Mouse (Mus musculus): ENCODE results near the gene Olfr1419. TPM values are rescaled to one million over a fixed set of nuclear protein-coding genes. Genes with fewer than 3 reads are reported as not detected.
"Not testable (repeated sequence)": the region's sequence is repeated elsewhere in the genome, so short reads cannot be mapped to it uniquely, and the experiment has no call there.

Olfr1419 gene
- total RNA-seq (2017) = not detected in 2 replicates

DNA sequence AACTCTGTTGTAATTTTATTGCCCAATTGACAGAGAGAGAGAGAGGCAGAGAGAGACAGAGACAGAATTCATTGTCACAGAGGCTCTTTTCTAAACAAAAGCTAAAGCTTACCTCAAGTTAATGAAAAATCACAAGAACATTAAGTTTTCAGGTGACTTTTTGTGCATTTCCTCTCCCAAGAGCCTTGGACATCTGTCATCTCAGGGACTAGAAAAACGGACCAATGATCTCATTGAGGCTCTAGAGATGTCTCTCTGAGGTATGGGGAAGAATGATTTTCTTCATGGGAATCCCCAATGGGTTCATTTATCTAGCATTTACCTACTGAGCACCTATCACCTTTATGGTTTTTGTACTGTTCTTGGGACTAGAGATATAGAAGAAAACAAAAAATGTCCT, at the start of gene Olfr1419:
Gene Olfr1419, minus strand, starts transcription at position 101 of the 400 bp plus-strand sequence.
- ATAC-seq (ENCODE audit: extremely low read depth, insufficient number of reproducible peaks, low FRiP score, poor library complexity, severe bottlenecking) = no peak

DNA sequence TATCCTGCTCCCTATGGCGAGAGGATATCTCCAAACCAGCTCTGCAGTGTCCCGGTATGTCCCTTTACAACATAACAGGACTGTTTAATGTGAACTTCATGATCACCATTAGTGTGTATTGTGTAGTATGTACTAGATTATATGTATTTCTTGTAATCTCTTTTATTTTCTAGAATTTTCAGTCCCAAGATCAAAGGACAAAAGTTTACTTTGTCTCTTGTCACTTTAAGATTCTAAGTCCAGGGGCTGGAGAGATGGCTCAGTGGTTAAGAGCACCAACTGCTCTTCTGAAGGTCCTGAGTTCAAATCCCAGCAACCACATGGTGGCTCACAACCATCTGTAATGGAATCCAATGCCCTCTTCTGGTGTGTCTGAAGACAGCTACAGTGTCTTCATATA, 47.6 kb upstream of the Olfr1419 start:
- ATAC-seq (ENCODE audit: extremely low read depth, insufficient number of reproducible peaks, low FRiP score, poor library complexity, severe bottlenecking) = not testable (repeated sequence)

DNA sequence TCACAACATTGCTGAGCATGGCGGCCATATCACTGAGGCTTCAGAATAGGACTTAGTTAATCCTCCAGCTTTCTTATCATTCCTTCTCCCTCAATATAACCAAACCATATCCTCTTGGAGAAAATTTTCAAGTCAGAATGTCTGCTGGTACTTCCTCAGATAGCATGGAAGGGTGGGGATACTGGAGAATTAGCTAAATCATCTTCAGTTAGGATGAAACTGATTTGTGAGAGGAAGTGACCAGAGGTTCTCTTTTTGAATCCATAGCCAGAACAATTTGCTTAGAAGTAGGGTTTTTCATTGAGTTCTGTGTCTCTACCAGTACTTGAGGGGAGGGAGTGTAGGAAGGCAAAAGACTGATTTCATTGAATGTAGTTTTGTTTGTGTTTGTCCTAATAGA, 47.2 kb upstream of the Olfr1419 start:
- no peak for ATAC-seq (ENCODE audit: extremely low read depth, insufficient number of reproducible peaks, low FRiP score, poor library complexity, severe bottlenecking)

DNA sequence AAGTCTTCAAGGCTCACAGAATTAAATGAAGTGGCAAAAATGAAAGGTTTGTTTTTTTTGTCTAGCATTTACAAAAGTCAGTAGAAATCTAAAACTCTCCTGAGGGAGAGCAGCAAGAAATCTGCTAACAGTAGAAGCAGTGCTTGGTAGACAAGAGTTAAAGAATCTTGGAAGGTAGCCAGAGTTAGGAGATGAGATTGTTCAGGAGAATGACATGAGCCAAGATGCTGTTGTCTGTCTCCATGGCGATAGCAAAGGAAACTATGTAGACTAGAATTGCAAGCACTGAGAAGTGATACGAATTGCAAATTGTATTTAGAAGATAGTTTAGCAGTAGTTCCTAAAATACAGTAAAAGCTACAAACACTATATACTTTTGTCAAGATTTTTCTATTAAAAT, 40.9 kb upstream of the Olfr1419 start:
- ATAC-seq (ENCODE audit: extremely low read depth, insufficient number of reproducible peaks, low FRiP score, poor library complexity, severe bottlenecking) = no peak

DNA sequence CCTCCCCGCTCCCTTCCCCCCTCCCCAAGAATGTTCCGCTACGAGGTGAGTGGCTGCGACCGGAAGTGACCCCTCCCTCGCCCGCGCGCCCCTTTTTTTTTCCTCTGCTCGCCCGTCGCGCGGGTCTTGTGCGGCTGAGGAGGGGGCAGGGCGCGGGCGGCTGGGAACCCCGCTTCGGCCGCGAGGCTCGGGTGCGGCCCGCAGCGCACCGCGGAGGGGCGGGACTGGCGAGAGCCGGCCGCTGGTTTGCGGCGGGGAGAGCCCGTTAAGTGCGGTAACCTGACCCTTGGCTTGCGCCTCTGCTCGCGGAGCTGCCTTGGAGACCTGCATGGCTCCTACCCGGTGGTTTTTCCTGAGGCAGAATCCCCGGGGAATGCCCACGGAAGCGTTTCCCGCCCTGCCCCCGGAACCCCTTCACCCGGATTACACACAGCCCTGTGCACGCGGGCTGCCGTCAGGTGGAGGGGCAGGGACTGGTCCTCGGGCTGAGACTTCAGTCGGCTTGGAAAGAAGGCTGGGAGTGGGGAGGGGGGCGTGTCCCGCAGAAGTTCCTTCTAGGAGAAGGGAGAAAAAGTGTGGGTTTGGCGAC, 37.7 kb upstream of the Olfr1419 start:
- no peak for ATAC-seq (ENCODE audit: extremely low read depth, insufficient number of reproducible peaks, low FRiP score, poor library complexity, severe bottlenecking)

DNA sequence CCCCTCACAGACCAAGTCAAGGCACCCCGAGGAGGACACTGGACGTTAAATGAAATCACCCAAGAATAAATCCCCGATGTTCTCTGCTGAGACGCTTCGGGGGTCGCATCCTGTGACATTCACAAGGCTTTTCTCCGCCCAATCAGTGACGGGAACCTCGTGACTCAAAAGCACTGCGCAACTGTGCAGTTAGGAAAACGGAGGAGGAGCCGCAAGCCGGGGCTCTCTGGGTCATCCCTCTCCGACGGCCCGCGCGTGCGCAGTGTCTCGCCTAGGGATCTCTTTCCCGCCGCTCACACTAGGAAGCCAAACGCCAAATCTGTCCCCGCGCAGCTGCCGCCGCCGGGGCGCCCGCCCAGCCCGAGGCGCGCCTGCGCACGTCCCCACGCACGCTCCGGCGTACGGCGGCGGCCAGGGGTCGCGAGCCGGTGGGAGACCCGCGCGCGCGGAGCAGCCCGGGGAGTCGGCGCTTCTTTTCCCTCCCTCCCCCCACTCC, 37.2 kb upstream of the Olfr1419 start, which contains the start of gene Patl1:
Gene Patl1, plus strand, starts transcription at position 363 of the 496 bp plus-strand sequence.
- peak; percentile 95 for ATAC-seq (ENCODE audit: extremely low read depth, insufficient number of reproducible peaks, low FRiP score, poor library complexity, severe bottlenecking)

DNA sequence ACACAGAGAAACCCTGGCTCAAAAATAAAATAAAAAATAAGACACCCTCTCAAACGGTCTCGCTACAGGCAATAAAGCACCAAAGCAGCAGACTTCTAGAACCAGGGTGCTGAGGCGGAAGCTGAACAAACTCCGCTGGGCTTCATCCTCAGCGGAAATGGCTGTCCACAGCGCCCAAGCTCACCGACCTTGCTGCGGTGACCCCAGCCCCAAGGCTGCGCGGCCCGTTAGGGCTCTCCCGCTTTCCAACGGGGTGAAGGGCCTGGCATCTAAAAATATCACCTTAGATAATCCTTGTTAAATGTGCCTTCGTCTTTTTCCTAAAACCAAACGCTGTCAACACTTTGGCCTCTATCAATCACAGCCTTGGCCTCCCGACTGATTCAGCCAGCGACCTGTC, 36.7 kb upstream of the Olfr1419 start:
- no peak for ATAC-seq (ENCODE audit: extremely low read depth, insufficient number of reproducible peaks, low FRiP score, poor library complexity, severe bottlenecking)

DNA sequence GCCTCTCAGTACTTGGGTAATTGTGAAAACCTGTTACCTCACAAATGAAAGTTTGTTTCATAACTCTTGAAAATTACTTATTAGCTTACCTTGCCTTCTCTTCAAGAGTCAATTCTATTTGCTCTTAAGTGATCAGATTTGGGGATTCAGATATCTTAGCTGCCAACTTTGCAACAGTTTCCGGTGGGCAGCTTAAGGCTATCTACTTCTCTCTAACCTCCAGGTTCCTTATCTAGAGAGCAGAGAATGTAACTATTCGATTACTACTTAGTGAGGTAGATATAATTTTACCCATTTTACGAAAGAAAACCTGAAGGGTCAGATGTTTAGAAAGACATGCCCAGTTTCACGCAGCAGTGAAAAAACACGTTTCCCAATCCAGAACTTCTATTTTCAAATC, 36.1 kb upstream of the Olfr1419 start:
- ATAC-seq (ENCODE audit: extremely low read depth, insufficient number of reproducible peaks, low FRiP score, poor library complexity, severe bottlenecking) = no peak

DNA sequence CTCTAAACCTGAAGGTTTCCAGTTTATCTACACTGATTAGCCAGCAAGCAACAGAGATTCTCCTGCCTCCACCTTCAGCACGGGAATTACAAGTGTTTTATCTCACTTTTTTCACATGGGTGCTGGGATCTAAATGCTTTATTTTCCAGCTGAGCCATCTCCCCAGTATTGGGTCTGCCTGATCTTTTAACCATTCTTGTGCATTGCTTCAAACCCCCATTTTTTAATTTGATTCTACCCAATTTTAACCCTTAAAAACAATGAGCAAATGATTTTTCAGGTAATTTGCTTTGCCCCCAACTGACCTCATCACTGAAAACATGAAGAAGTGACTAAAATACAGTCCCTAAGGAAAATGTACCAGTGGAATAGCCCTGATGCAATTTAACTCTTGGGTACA, 11.4 kb upstream of the Olfr1419 start, which contains the start of gene Olfr1420:
Gene Olfr1420, plus strand, starts transcription at position 301 of the 400 bp plus-strand sequence.
- no peak for ATAC-seq (ENCODE audit: extremely low read depth, insufficient number of reproducible peaks, low FRiP score, poor library complexity, severe bottlenecking)

DNA sequence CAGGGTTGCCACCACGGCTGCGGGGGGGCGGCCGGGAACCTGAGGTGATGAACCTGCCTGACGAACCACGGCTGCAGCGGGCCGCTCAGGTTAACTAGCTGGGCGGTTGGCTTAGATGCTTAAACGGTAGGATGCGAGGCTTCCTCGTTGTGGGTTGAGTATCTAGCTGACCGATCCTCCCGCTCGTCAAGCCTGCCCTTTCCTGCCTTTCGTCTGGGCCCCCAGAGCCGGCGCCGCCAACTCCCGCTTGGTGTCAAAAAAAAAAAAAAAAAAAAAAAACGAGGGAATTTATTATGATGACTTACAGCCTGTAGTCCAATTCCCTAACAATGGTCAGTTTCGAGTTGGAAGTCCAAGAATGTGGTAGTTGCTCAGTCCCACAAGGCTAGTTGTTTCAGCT, 3.5 kb upstream of the Olfr1419 start:
- ATAC-seq (ENCODE audit: extremely low read depth, insufficient number of reproducible peaks, low FRiP score, poor library complexity, severe bottlenecking) = not testable (repeated sequence)

DNA sequence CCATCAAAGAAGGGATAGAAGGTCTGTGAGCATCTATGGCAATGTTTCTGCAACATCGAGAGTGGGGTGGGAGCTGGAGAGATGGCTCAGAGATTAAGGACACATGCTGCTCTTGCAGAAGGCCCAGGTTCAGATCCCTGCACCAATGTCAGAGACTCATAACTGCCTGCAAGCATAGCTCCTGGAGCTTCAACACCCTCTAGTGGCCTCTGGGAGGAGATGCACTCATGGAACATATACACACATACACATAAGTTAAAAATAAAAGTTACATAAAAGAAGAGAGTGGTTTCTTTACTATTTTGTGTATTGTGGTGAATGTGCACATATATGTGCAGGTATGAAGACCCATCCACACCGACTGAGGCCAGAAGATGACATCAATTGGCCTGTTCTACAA, 7.1 kb downstream of the Olfr1419 start:
- no peak for ATAC-seq (ENCODE audit: extremely low read depth, insufficient number of reproducible peaks, low FRiP score, poor library complexity, severe bottlenecking)

DNA sequence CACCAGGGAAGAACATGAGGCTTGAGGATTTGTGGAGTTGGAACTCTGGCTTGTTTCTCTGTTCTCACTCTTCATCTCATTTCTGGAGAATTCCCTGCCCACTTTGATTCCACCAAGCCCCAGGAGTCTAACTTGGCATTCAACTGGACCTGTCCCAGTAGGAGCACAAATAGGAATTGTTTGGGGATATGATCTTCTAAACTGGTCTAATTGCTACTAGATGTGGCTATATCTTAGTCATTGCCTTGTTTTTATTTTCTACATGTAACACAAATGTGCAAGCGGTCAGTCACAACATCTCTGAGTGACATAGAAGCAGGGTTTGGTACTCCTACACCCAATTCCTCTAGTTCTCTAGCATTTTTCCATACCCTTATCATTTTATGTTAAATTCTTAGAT, 13.9 kb downstream of the Olfr1419 start, which contains the start of gene Olfr1418:
Gene Olfr1418, minus strand, starts transcription at position 101 of the 400 bp plus-strand sequence.
- ATAC-seq (ENCODE audit: extremely low read depth, insufficient number of reproducible peaks, low FRiP score, poor library complexity, severe bottlenecking) = no peak

DNA sequence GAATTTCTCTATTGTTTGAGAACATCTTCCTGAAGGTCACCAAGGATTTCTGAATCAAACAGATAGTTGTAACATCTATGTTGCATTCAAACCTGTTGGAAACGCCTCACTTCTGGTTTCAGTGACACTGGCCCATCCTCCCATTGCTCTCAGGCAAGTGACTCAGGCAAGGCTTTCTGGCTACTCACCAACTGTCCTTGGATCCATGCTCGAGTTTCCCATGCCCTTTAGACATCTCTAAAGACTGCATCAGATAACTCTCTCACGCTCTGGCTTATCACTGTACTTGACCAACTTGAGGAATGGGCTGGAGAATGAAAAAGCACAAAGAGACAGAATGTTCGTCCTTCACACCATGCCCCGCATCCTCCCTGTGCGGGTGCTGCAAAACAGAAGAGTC, 18.4 kb downstream of the Olfr1419 start:
- no peak for ATAC-seq (ENCODE audit: extremely low read depth, insufficient number of reproducible peaks, low FRiP score, poor library complexity, severe bottlenecking)

DNA sequence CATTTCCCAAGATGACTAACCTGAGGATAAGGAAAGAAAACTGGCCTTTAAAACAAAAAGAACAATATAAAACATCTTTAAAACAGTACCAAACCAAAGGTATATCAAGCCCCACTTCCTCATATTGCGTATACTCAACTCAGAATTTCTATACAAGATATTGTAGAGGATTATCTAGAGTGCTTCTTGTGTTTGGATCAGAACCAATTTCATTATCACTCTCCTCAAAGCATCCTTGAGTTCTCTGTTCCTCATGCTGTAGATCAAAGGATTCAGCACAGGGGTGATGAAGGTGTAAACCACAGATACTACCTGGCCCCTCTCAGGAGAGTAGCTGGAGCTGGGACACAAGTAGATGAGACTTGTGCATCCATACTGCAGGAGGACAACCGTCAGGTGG, 20.1 kb downstream of the Olfr1419 start:
- ATAC-seq (ENCODE audit: extremely low read depth, insufficient number of reproducible peaks, low FRiP score, poor library complexity, severe bottlenecking) = no peak

DNA sequence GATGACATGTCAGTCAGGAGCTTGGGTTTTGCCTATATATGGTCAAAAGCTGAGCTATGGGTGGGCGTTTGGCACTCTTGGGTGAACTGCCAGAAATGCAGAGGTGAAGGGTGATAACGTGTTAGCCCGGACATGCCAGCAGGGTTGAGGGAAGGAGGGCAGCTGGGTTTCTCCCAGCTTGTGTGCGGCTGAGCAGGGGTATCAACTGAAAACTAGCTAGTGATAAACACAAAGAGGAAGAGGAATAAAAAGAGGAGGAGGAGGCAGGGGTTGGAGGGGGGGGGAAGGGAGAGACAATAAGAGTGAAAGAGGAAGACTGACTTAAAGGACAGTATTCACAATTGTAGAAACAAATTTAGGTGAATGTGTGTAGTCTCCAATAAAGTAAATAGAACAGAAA, 22.3 kb downstream of the Olfr1419 start:
- no peak for ATAC-seq (ENCODE audit: extremely low read depth, insufficient number of reproducible peaks, low FRiP score, poor library complexity, severe bottlenecking)

DNA sequence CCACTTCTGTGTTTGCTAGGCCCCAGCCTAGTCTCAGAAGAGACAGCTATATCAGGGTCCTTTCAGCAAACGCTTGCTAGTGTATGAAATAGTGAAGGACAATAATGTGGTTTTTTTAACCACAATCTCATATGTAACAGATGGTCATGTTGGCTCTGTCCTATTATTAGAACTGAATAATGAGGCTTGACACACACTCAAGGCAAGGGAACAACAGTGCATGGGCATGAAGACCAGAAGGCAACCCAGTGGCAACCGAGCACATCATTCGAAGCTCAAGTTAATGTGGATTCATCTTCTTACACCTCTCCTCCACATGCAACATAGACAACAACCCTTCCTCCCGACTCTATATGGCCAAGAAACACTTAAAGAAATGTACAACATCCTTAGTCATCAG, 28.6 kb downstream of the Olfr1419 start:
- no peak for ATAC-seq (ENCODE audit: extremely low read depth, insufficient number of reproducible peaks, low FRiP score, poor library complexity, severe bottlenecking)

DNA sequence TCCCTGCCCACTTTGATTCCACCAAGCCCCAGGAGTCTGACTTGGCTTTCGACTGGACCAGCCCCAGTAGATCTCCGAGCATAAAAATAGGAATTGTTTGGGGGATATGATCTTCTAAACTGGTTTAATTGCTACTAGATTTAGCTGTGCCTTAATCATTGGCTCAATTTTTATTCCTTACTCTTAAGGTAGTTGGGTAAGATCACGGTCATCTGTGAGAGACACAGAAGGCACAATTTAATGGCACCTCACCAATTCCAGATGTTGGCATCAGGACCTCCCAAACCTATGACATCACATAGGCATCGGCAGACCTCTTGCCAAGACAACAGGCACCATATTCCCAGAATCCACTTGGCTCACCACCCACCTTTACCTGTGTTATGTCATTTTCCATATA, 35.8 kb downstream of the Olfr1419 start, which contains the start of gene Olfr1417:
Gene Olfr1417, minus strand, starts transcription at position 101 of the 400 bp plus-strand sequence.
- ATAC-seq (ENCODE audit: extremely low read depth, insufficient number of reproducible peaks, low FRiP score, poor library complexity, severe bottlenecking) = no peak

DNA sequence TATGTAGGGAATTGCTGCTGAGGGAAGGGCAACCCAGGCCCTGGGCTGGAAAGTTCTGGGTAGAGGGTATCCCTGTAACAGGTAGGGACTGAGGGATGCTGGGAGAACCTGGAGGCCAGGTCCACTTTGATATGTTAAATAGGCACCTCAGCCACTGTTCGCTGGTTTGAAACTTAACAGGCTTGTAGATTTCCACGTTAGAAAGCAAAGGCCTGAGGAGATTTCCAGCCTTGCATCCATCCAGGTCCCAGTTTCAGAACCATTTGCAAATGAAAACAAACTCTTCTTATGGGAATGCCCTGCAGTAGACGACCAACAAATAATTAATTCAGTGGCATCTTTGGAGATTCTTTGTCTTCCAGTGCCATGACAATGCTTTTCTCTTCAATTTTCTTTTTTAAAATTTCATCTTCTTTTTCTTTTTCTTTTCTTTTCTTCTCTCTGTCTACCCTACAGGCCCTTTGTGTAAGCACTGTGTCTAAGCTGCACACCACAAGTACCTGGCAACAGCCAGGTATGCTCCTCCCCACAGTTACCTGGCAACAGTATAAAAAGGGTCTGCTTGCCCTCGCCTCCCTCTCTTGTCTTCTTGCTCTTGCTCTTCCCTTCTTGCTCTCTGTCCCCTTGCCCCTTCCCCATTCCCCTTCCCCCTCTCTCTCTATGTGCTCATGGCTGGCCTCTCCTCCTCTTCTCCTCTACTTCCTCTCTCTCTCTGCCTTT, 51.4 kb downstream of the Olfr1419 start:
- ATAC-seq (ENCODE audit: extremely low read depth, insufficient number of reproducible peaks, low FRiP score, poor library complexity, severe bottlenecking) = no peak

DNA sequence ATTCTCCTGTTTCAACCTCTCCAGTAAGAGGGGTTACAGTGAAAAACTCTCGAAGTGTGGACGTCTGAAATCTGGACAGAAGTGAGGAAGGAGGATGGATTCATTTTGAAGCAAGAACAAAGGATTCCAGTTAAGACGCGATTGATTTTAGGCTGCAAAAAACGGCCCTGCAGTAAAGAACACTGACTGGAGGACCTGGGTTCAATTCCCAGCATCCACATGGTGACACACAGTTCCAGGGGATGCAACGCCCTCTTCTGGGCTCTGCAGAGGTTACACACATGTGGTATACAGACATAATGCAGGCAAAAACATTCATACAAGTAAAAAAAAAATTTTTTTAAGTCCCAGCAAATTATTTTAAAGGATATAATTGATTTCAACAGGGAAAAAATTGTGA, 54.7 kb downstream of the Olfr1419 start:
- no peak for ATAC-seq (ENCODE audit: extremely low read depth, insufficient number of reproducible peaks, low FRiP score, poor library complexity, severe bottlenecking)

DNA sequence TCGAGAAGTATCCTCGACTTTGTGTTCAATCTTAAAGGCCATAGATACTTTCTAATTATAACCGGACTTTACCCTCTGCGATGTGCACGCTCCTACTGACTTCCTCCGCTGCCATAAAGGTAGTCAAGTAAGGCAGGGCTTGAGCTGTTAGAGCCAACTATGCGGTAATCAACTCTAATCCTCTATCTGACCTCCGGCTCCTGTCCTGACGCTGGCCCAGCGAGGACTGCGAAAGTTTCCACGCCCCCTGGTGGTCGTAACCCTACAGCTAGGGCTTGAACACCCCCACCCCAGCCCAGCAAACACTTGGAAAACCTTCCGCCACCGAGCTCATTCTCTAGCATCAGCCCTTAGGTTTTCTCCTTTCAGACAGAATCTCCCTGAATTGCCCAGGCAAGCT, 55.1 kb downstream of the Olfr1419 start:
- ATAC-seq (ENCODE audit: extremely low read depth, insufficient number of reproducible peaks, low FRiP score, poor library complexity, severe bottlenecking) = peak; percentile 45; the same call in 1 of the 2 replicates

Data from neutrophil, adult 5-6 weeks (primary cell).